Mouse (Mus musculus): ENCODE results near the gene Smarcd3. TPM values are rescaled to one million over a fixed set of nuclear protein-coding genes. Genes with fewer than 3 reads are reported as not detected.

Gene Smarcd3
- polyA plus RNA-seq, 1 experiment from 2014 or later: 74.7 TPM

GRCm38 (mm10) chr5:24601911-24602750 lies 22.1 kb downstream of the Smarcd3 start:
- under 1% methylated on average over 70 of the region's 73 CpGs for WGBS
- Histone ChIP-seq H3K4me2 (replicated peaks) (peak overlapping the region; percentile 73), H3K27ac (peak overlapping the region; percentile 100), H3K9me3 (no peaks in the 10 kb centered on the region), H3K9ac (peak overlapping the region; percentile 90), H3K36me3 (no peaks in the 10 kb centered on the region), H3K4me3 (peak overlapping the region; percentile 70), H3K4me1 (peaks cover 67% of the 10 kb centered on the region), H3K27me3 (no peaks in the 10 kb centered on the region)
- 0 out of 2 replicates have a peak, but pooled peaks have one; percentile 2 for ATAC-seq (ENCODE audit: insufficient number of reproducible peaks, insufficient read depth, low FRiP score, low TSS enrichment)

DNA sequence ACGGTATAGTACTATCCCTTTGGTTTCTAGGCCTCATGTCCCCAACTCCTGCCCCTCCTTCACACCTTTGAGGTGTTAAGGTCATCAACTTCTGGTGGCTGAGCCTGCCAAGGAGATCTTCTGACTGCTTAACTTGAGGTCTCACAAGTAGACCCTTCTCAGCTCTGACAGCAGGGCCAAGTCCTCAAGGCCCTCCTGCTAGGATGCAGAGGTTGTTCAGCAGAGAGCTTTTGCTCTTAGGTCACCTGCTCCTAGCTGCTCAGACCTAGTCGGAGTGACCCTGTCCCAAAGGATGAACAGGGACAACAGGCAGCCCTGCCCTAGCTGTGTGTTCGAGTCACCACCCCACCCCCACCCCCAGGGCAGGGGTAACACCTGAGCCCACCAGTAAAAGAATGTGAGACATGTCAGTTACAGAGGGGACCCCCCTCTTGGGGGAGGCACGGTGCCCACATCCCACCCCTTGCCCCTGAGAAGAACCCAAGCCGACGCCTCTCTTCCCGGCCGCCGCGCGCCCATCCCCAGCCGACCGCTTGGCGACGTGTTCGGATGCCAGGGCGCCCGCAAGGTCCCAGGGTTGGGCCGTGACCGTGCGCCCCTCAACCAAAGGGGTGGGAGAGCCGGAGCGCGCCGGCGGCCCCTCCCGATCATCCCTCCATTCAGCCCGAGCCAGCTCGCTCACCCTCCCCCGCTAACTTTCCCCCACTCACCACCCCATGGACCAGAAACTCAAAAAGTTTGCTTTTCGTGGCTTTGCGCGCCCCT lies 23.0 kb downstream of the Smarcd3 start:
- H3K36me3 ChIP-seq: no peaks in the 10 kb centered on the region
- no peak for ATAC-seq (ENCODE audit: insufficient number of reproducible peaks, insufficient read depth, low FRiP score, low TSS enrichment)
- no peaks in the 10 kb centered on the region for H3K9me3 ChIP-seq
- H3K27ac ChIP-seq: peak overlapping the region; percentile 100
- H3K4me3 ChIP-seq: peak overlapping the region; percentile 70
- H3K9ac ChIP-seq: peak overlapping the region; percentile 90
- WGBS: under 1% methylated on average over 33 of the region's 33 CpGs
- H3K4me2 ChIP-seq (replicated peaks): peak overlapping the region; percentile 73
- H3K4me1 ChIP-seq: peaks cover 68% of the 10 kb centered on the region
- H3K27me3 ChIP-seq: no peaks in the 10 kb centered on the region

GRCm38 (mm10) chr5:24600236-24600635 lies 24.0 kb downstream of the Smarcd3 start:
- no peaks in the 10 kb centered on the region for H3K9me3 ChIP-seq
- peak overlapping the region; percentile 70 for H3K4me3 ChIP-seq
- peaks cover 59% of the 10 kb centered on the region for H3K4me1 ChIP-seq
- ATAC-seq (ENCODE audit: insufficient number of reproducible peaks, insufficient read depth, low FRiP score, low TSS enrichment): no peak
- 54% methylated on average over 2 of the region's 2 CpGs for WGBS
- H3K4me2 ChIP-seq (replicated peaks): peak overlapping the region; percentile 73
- no peaks in the 10 kb centered on the region for H3K27me3 ChIP-seq
- H3K36me3 ChIP-seq: peaks cover 7% of the 10 kb centered on the region
- H3K9ac ChIP-seq: 0 out of 2 replicates have a peak overlapping the region, but pooled peaks have one; percentile 90
- peak overlapping the region; percentile 100; the same call in 1 of the 2 replicates for H3K27ac ChIP-seq

GRCm38 (mm10) chr5:24599137-24599536 lies 25.1 kb downstream of the Smarcd3 start:
- no peaks in the 10 kb centered on the region for H3K27me3 ChIP-seq

DNA sequence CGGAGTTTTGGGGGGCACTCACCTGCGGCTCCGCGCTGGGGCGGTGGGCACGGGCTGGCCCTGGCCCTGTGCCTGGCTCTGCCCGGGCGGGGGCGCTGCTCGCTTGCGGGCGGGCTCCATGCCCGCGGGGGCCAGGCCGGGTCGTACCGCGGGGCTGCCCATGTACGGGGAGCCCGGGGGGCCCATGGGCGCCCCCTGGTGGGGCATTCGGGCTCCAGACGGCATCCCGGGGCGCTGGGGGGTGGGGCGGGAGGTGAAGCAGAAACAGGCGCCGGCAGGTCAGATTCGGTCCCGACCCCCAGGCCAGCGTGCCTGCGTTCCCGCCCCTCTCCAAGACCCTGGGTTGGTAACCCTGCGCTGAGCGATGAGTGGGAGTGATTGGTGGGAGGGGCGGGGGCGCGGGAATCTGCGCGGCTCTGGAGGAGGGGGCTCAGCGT lies 25.6 kb downstream of the Smarcd3 start:
- Histone ChIP-seq H3K4me3 (peak overlapping the region; percentile 51), H3K4me1 (peaks cover 50% of the 10 kb centered on the region), H3K27me3 (no peaks in the 10 kb centered on the region), H3K36me3 (peaks cover 23% of the 10 kb centered on the region), H3K9me3 (no peaks in the 10 kb centered on the region), H3K27ac (peak overlapping the region; percentile 47; the same call in 1 of the 2 replicates), H3K4me2 (replicated peaks) (peak overlapping the region; percentile 96), H3K9ac (peak overlapping the region; percentile 65)
- no peak for ATAC-seq (ENCODE audit: insufficient number of reproducible peaks, insufficient read depth, low FRiP score, low TSS enrichment)
- 1% methylated on average over 41 of the region's 41 CpGs for WGBS

More at GRCm38 (mm10) chr5:24599137-24599536, 25.1 kb downstream of the Smarcd3 start:
- WGBS: 14% methylated on average over 8 of the region's 8 CpGs
- no peak for ATAC-seq (ENCODE audit: insufficient number of reproducible peaks, insufficient read depth, low FRiP score, low TSS enrichment)
- Histone ChIP-seq H3K4me2 (replicated peaks) (peak overlapping the region; percentile 96), H3K9ac (no peak overlapping the region), H3K9me3 (no peaks in the 10 kb centered on the region), H3K4me1 (peaks cover 55% of the 10 kb centered on the region), H3K27ac (no peak overlapping the region), H3K36me3 (peaks cover 18% of the 10 kb centered on the region), H3K4me3 (peak overlapping the region; percentile 51)

- Histone ChIP-seq H3K4me2 (replicated peaks) (peak overlapping the region; percentile 96), H3K36me3 (peaks cover 29% of the 10 kb centered on the region), H3K4me1 (peaks cover 44% of the 10 kb centered on the region), H3K9me3 (no peaks in the 10 kb centered on the region), H3K27me3 (no peaks in the 10 kb centered on the region), H3K27ac (peak overlapping the region; percentile 47; the same call in 1 of the 2 replicates), H3K9ac (peak overlapping the region; percentile 65), H3K4me3 (peak overlapping the region; percentile 51)
- 30% methylated on average over 15 of the region's 15 CpGs for WGBS
- ATAC-seq (ENCODE audit: insufficient number of reproducible peaks, insufficient read depth, low FRiP score, low TSS enrichment): no peak
Observed at GRCm38 (mm10) chr5:24597901-24598569, 26.2 kb downstream of the Smarcd3 start.

GRCm38 (mm10) chr5:24597221-24597728 lies 26.9 kb downstream of the Smarcd3 start:
- 56% methylated on average over 2 of the region's 2 CpGs for WGBS
- Histone ChIP-seq H3K4me1 (peaks cover 44% of the 10 kb centered on the region), H3K4me2 (replicated peaks) (0 out of 2 replicates have a peak overlapping the region, but pooled peaks have one; percentile 22), H3K27me3 (peaks cover 4% of the 10 kb centered on the region; the same call in 1 of the 2 replicates), H3K4me3 (no peak overlapping the region), H3K36me3 (peaks cover 37% of the 10 kb centered on the region), H3K9me3 (no peaks in the 10 kb centered on the region), H3K27ac (peak overlapping the region; percentile 58), H3K9ac (peak overlapping the region; percentile 24; the same call in 1 of the 2 replicates)
- no peak for ATAC-seq (ENCODE audit: insufficient number of reproducible peaks, insufficient read depth, low FRiP score, low TSS enrichment)

DNA sequence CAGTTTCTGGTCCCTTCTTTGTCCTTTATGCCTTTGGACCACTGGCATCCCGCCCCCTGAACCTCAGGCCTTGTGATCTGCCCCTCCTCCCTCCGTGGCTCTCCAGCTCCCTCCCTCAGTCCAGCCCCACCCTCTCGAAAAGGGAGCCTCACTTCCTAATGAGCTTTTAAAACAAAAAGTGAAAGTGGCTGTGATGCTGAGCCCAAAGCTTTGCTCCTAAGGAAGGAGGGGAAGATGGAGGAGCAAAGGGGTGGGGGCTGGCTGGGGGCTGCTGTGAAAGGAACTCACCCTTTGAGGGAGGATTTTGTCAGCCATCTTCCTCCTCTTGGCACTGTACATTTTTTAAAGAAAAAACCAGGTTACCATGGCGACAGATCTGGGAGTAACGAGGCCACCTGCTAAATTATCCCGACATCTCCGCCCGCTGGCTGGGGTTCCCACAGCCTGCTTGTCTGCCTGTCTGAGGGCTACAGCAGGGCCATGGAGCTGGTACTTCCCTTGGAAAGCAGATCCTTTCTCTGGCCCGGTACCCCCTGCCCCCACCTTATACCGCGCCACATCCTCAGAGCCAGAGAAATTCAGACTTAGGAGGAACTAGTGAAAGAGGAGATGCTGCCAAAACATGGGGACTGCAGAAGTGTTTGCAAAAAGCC lies 27.6 kb downstream of the Smarcd3 start:
- H3K27ac ChIP-seq: peak overlapping the region; percentile 58
- H3K27me3 ChIP-seq: peaks cover 10% of the 10 kb centered on the region; the same call in 1 of the 2 replicates

DNA sequence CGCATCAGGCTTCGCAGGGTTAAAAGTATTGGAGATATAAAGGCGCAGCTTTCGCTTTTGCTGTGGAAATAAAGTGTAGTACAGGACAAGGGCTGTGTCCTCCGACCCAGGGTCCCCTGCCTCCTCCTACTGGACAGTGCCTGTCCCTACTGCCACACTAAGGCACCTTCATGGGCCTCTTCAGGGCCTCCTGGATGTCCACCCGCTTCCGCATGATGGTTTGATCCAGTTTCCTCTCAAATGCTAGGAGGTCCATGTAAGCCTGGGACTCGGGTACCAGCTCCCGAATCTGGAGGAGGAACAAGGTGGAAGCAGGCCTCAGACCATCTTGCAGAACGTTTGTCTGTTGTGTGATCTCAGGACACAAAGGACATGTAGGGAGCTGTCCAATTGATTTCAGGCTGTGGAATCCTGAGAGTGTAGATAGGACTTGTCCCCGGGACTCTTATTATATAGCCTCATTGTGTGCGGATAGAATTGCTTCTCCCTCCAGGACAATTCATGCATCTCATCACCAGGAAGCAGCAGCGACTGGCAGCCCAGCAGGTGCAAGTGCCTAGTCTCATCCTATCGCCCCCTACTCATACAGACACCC lies 28.3 kb downstream of the Smarcd3 start:
- no peak for ATAC-seq (ENCODE audit: insufficient number of reproducible peaks, insufficient read depth, low FRiP score, low TSS enrichment)
- Histone ChIP-seq H3K27ac (peak overlapping the region; percentile 41), H3K9me3 (no peaks in the 10 kb centered on the region), H3K4me1 (peaks cover 44% of the 10 kb centered on the region), H3K27me3 (peaks cover 11% of the 10 kb centered on the region; the same call in 1 of the 2 replicates), H3K4me3 (no peak overlapping the region), H3K4me2 (replicated peaks) (no peak overlapping the region), H3K9ac (no peak overlapping the region), H3K36me3 (peaks cover 51% of the 10 kb centered on the region)
- WGBS: 64% methylated on average over 14 of the region's 14 CpGs

More for the DNA sequence above, 27.6 kb downstream of the Smarcd3 start:
- Histone ChIP-seq H3K9me3 (no peaks in the 10 kb centered on the region), H3K9ac (peak overlapping the region; percentile 24; the same call in 1 of the 2 replicates), H3K36me3 (peaks cover 43% of the 10 kb centered on the region), H3K4me3 (no peak overlapping the region), H3K4me1 (peaks cover 44% of the 10 kb centered on the region), H3K4me2 (replicated peaks) (0 out of 2 replicates have a peak overlapping the region, but pooled peaks have one; percentile 22)
- 21% methylated on average over 11 of the region's 11 CpGs for WGBS
- no peak for ATAC-seq (ENCODE audit: insufficient number of reproducible peaks, insufficient read depth, low FRiP score, low TSS enrichment)

GRCm38 (mm10) chr5:24595261-24595660 lies 28.9 kb downstream of the Smarcd3 start:
- Histone ChIP-seq H3K36me3 (peaks cover 51% of the 10 kb centered on the region), H3K9ac (no peak overlapping the region), H3K9me3 (no peaks in the 10 kb centered on the region), H3K4me1 (peaks cover 37% of the 10 kb centered on the region), H3K27ac (no peak overlapping the region), H3K4me3 (no peak overlapping the region), H3K27me3 (peaks cover 11% of the 10 kb centered on the region; the same call in 1 of the 2 replicates), H3K4me2 (replicated peaks) (no peak overlapping the region)
- no peak for ATAC-seq (ENCODE audit: insufficient number of reproducible peaks, insufficient read depth, low FRiP score, low TSS enrichment)
- 89% methylated on average over 5 of the region's 5 CpGs for WGBS
